Mouse (Mus musculus) embryonic facial prominence, embryonic 14.5 days (tissue): Measurements from ENCODE around the gene Fap. TPM values are rescaled to one million over a fixed set of nuclear protein-coding genes. Genes with fewer than 3 reads are reported as not detected.

Source experiments
- polyA plus RNA-seq: library from polyadenylated mRNA; unstranded; fragments of >200 nt; fragmentation: Nextera tagmentation; extraction: Ambion mirVana; gene quantifications from 2 replicates; pipeline ENCODE4 v1.2.1, GENCODE M21; 2014

Gene Fap
- polyA plus RNA-seq, 1 experiment from 2014 or later: 38.2 TPM

Other genes starting within 250 kb of the Fap start
- gene Dpp4, start 161.8 kb downstream of the Fap start, polyA plus RNA-seq: 9.0 and 9.7 TPM in 2 replicates
- gene Gcg, start 90.4 kb downstream of the Fap start, polyA plus RNA-seq: 0.15 TPM in 1 of 2 replicates, not detected in the other
- gene Ifih1, start 72.2 kb upstream of the Fap start, polyA plus RNA-seq: 2.9 and 3.4 TPM in 2 replicates
- 2.1 and 3.2 TPM in 2 replicates for gene Gca, start 90.2 kb upstream of the Fap start, polyA plus RNA-seq